Mouse (Mus musculus) stomach, postnatal 0 days (tissue): ENCODE data around the gene Gsk3a.

Experiments
- CTCF ChIP-seq: IDR thresholded peaks from 2 replicates; pipeline ENCODE4 v1.5.1; 2016; ENCODE audit warnings: antibody characterized with exemption, low read depth, mild to moderate bottlenecking, moderate library complexity
- EP300 ChIP-seq: optimal IDR thresholded peaks from 2 replicates; pipeline ENCODE3; 2016; ENCODE audit warnings: antibody characterized with exemption

DNA sequence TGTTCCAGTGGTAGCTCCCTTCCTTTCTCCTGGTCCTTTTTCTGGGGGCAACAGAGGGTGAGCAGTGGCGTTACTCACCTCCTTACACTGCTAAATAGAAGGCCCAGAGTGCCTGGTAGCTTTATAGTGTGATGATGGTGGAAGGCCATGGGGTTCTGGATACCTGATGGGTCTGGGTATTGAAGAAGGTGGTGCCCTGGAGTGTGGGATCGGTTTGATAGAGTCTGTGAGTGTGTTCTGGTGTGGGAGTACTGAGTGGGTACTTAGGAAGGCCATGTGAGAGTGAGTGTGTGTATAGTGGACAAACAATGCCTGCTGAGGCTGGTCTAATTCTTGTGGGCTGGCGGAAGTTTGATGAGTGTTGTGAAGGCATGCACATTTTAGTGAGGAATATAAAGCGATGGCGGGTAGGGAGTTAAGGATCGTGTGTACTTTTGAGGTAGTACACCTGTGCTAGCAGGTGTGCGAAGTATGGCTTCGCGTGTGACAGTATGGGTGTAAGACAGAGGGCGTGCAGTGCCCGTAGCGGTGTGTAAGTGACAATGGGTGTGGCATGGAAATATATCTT lies 43.6 kb upstream of the Gsk3a start:
- TF ChIP-seq CTCF: no peak
- TF ChIP-seq EP300: no peak
